Mouse (Mus musculus) liver, embryonic 13.5 days (tissue): ENCODE measurements around the gene 4930556J24Rik. TPM values are rescaled to one million over a fixed set of nuclear protein-coding genes. Genes with fewer than 3 reads are reported as not detected.
"Not testable (repeated sequence)": the region's sequence is repeated elsewhere in the genome, so short reads cannot be mapped to it uniquely, and the experiment has no call there.

ENCODE experiments used
- ATAC-seq: fragments of 200-750 bp; cut with Nextera tagmentation; 2 replicates; pipeline ENCODE4 v1.8.0; 2017; ENCODE audit warnings: low read depth, mild to moderate bottlenecking, moderate number of reproducible peaks, moderate library complexity
- DNase-seq: peaks from one replicate; pipeline ENCODE4 v3.0.0; 2022
- H3K27ac ChIP-seq: fragments of 300-500 bp; sonication (generic); 2 replicates; pipeline ENCODE4 v1.5.1; 2015; ENCODE audit warnings: moderate library complexity, mild to moderate bottlenecking, inconsistent platforms
- H3K27me3 ChIP-seq: fragments of 300-500 bp; sonication (generic); 2 replicates; pipeline ENCODE4 v1.6.1; 2015; ENCODE audit warnings: mild to moderate bottlenecking, inconsistent platforms
- H3K36me3 ChIP-seq: fragments of 300-500 bp; sonication (generic); 2 replicates; pipeline ENCODE4 v1.6.1; 2015; ENCODE audit warnings: mild to moderate bottlenecking, inconsistent platforms
- H3K4me1 ChIP-seq: fragments of 300-500 bp; sonication (generic); replicated peaks from 2 replicates; pipeline ENCODE4 v1.6.1; 2015; ENCODE audit warnings: inconsistent platforms
- H3K4me2 ChIP-seq: fragments of 300-500 bp; sonication (generic); 2 replicates; pipeline ENCODE4 v1.6.1; 2015; ENCODE audit warnings: inconsistent platforms, mild to moderate bottlenecking, moderate library complexity
- H3K4me3 ChIP-seq: fragments of 300-500 bp; sonication (generic); replicated peaks from 2 replicates; pipeline ENCODE4 v1.5.1; 2015; ENCODE audit warnings: mild to moderate bottlenecking, inconsistent platforms
- H3K9ac ChIP-seq: fragments of 300-500 bp; sonication (generic); 2 replicates; pipeline ENCODE4 v1.6.1; 2015; ENCODE audit warnings: mild to moderate bottlenecking, inconsistent platforms
- H3K9me3 ChIP-seq: fragments of 300-500 bp; sonication (generic); replicated peaks from 2 replicates; pipeline ENCODE4 v1.6.1; 2016; ENCODE audit warnings: inconsistent platforms
- WGBS: fragments of 180-500 bp; shearing (Covaris S2); methylation state at CpG from one replicate; pipeline ENCODE4 v1.1.7; 2015; ENCODE audit not compliant: insufficient replicate concordance; 5-methylcytosine and 5-hydroxymethylcytosine counted together
- polyA plus RNA-seq: library from polyadenylated mRNA; unstranded; fragments of >200 nt; fragmentation: Nextera tagmentation; extraction: Ambion mirVana; gene quantifications from 2 replicates; pipeline ENCODE4 v1.2.1, GENCODE M21; 2015

The 4930556J24Rik gene
- 0.13 TPM in 1 of 2 replicates, not detected in the other for polyA plus RNA-seq

GRCm38 (mm10) chr11:3976678-3977077 lies at the start of gene 4930556J24Rik:
Gene 4930556J24Rik, minus strand, starts transcription at chr11:3976778.
- H3K9ac ChIP-seq: no peak within 1 kb of the TSS
- DNase-seq: no peak
- H3K27me3 ChIP-seq: no peaks in the 10 kb centered on the region
- H3K9me3 ChIP-seq: no peaks in the 10 kb centered on the region
- WGBS: 83% methylated on average over 6 of the region's 6 CpGs
- ATAC-seq: no peak
- no peak within 1 kb of the TSS for H3K27ac ChIP-seq
- H3K4me1 ChIP-seq: no peaks in the 10 kb centered on the region; the same call in 1 of the 2 replicates
- H3K4me2 ChIP-seq: no peak within 1 kb of the TSS
- no peak within 1 kb of the TSS for H3K4me3 ChIP-seq
- H3K36me3 ChIP-seq: peaks cover 95% of the 10 kb centered on the region

- H3K27me3 ChIP-seq: no peaks in the 10 kb centered on the region
- no peak overlapping the region for H3K4me2 ChIP-seq
- no peak overlapping the region for H3K4me3 ChIP-seq
- H3K27ac ChIP-seq: no peak overlapping the region
- ATAC-seq: no peak
- no peak overlapping the region for H3K9ac ChIP-seq
- WGBS: 36% methylated on average over 2 of the region's 2 CpGs
- H3K4me1 ChIP-seq: no peaks in the 10 kb centered on the region
- H3K36me3 ChIP-seq: no peaks in the 10 kb centered on the region
- DNase-seq: no peak
- no peaks in the 10 kb centered on the region for H3K9me3 ChIP-seq
Observed at GRCm38 (mm10) chr11:4023321-4023720, 46.7 kb upstream of the 4930556J24Rik start.

GRCm38 (mm10) chr11:4022111-4022510 lies 45.5 kb upstream of the 4930556J24Rik start:
- H3K27ac ChIP-seq, H3K4me2 ChIP-seq: not testable (repeated sequence)

GRCm38 (mm10) chr11:4015796-4016195 lies 39.2 kb upstream of the 4930556J24Rik start:
- WGBS: 74% methylated on average over 14 of the region's 14 CpGs
- H3K27me3 ChIP-seq, H3K9ac ChIP-seq, H3K4me2 ChIP-seq, H3K4me1 ChIP-seq, H3K36me3 ChIP-seq, H3K4me3 ChIP-seq, H3K27ac ChIP-seq, H3K9me3 ChIP-seq, DNase-seq, ATAC-seq: not testable (repeated sequence)

More at GRCm38 (mm10) chr11:4022111-4022510, 45.5 kb upstream of the 4930556J24Rik start:
- not testable (repeated sequence) for DNase-seq, H3K4me1 ChIP-seq, H3K36me3 ChIP-seq, H3K27me3 ChIP-seq, H3K9me3 ChIP-seq, ATAC-seq, H3K9ac ChIP-seq, H3K4me3 ChIP-seq
- 56% methylated on average over 13 of the region's 13 CpGs for WGBS

GRCm38 (mm10) chr11:4012616-4013015 lies 36.0 kb upstream of the 4930556J24Rik start:
- 68% methylated on average over 1 of the region's 1 CpGs for WGBS
- DNase-seq (no peak), ATAC-seq (no peak)
- Histone ChIP-seq H3K4me3 (no peak overlapping the region), H3K36me3 (no peaks in the 10 kb centered on the region), H3K9ac (no peak overlapping the region), H3K4me2 (no peak overlapping the region), H3K27me3 (no peaks in the 10 kb centered on the region), H3K4me1 (no peaks in the 10 kb centered on the region), H3K27ac (no peak overlapping the region), H3K9me3 (no peaks in the 10 kb centered on the region; the same call in 1 of the 2 replicates)

- Histone ChIP-seq H3K4me3 (no peak overlapping the region), H3K4me1 (no peaks in the 10 kb centered on the region), H3K27me3 (no peaks in the 10 kb centered on the region), H3K9me3 (no peaks in the 10 kb centered on the region), H3K9ac (no peak overlapping the region), H3K4me2 (no peak overlapping the region), H3K36me3 (no peaks in the 10 kb centered on the region), H3K27ac (no peak overlapping the region)
- WGBS: 69% methylated on average over 3 of the region's 3 CpGs
- ATAC-seq (no peak), DNase-seq (no peak)
Observed at GRCm38 (mm10) chr11:4006462-4006861, 29.9 kb upstream of the 4930556J24Rik start.

- H3K36me3 ChIP-seq: no peaks in the 10 kb centered on the region
- peaks cover 9% of the 10 kb centered on the region for H3K27me3 ChIP-seq
- no peak overlapping the region for H3K4me2 ChIP-seq
- H3K4me3 ChIP-seq: no peak overlapping the region
- H3K9ac ChIP-seq: no peak overlapping the region
- no peaks in the 10 kb centered on the region for H3K9me3 ChIP-seq
- no peak for ATAC-seq
- 28% methylated on average over 5 of the region's 5 CpGs for WGBS
- no peak overlapping the region for H3K27ac ChIP-seq
- DNase-seq: no peak
- no peaks in the 10 kb centered on the region for H3K4me1 ChIP-seq
Observed at GRCm38 (mm10) chr11:4005220-4005805, 28.7 kb upstream of the 4930556J24Rik start.

- WGBS: 2% methylated on average over 5 of the region's 5 CpGs
- no peak for ATAC-seq
- H3K4me3 ChIP-seq: no peak overlapping the region
- peaks cover 10% of the 10 kb centered on the region; the same call in 1 of the 2 replicates for H3K4me1 ChIP-seq
- H3K27me3 ChIP-seq: peaks cover 45% of the 10 kb centered on the region
- H3K9me3 ChIP-seq: no peaks in the 10 kb centered on the region
- peak; percentile 26 for DNase-seq
- no peak overlapping the region for H3K9ac ChIP-seq
- no peak overlapping the region for H3K4me2 ChIP-seq
- no peaks in the 10 kb centered on the region for H3K36me3 ChIP-seq
- no peak overlapping the region for H3K27ac ChIP-seq
Observed at GRCm38 (mm10) chr11:4001603-4002002, 25.0 kb upstream of the 4930556J24Rik start.

- H3K4me3 ChIP-seq: no peak overlapping the region
- H3K9ac ChIP-seq: no peak overlapping the region
- ATAC-seq: no peak
- H3K4me2 ChIP-seq: no peak overlapping the region
- H3K27me3 ChIP-seq: peaks cover 51% of the 10 kb centered on the region
- H3K9me3 ChIP-seq: no peaks in the 10 kb centered on the region
- WGBS: 69% methylated on average over 5 of the region's 5 CpGs
- H3K4me1 ChIP-seq: peaks cover 10% of the 10 kb centered on the region; the same call in 1 of the 2 replicates
- H3K27ac ChIP-seq: no peak overlapping the region
- DNase-seq: no peak
- H3K36me3 ChIP-seq: no peaks in the 10 kb centered on the region
Observed at GRCm38 (mm10) chr11:3999547-3999946, 23.0 kb upstream of the 4930556J24Rik start.

- WGBS: 5% methylated on average over 66 of the region's 66 CpGs
- DNase-seq (no peak), ATAC-seq (no peak)
- Histone ChIP-seq H3K4me1 (peaks cover 10% of the 10 kb centered on the region; the same call in 1 of the 2 replicates), H3K27me3 (peaks cover 51% of the 10 kb centered on the region), H3K4me2 (peak overlapping the region; percentile 51), H3K4me3 (peak overlapping the region; percentile 35), H3K27ac (no peak overlapping the region), H3K9ac (no peak overlapping the region; the same call in 1 of the 2 replicates), H3K9me3 (no peaks in the 10 kb centered on the region), H3K36me3 (no peaks in the 10 kb centered on the region)
Observed at GRCm38 (mm10) chr11:3997978-3998720, 21.6 kb upstream of the 4930556J24Rik start.

GRCm38 (mm10) chr11:3996840-3997239 lies 20.3 kb upstream of the 4930556J24Rik start:
- 70% methylated on average over 3 of the region's 3 CpGs for WGBS

More at GRCm38 (mm10) chr11:3996840-3997239, 20.3 kb upstream of the 4930556J24Rik start:
- Histone ChIP-seq H3K36me3 (no peaks in the 10 kb centered on the region), H3K9me3 (no peaks in the 10 kb centered on the region), H3K27ac (no peak overlapping the region), H3K4me3 (no peak overlapping the region), H3K4me2 (no peak overlapping the region), H3K4me1 (peaks cover 10% of the 10 kb centered on the region; the same call in 1 of the 2 replicates), H3K27me3 (peaks cover 54% of the 10 kb centered on the region), H3K9ac (no peak overlapping the region)
- DNase-seq (no peak), ATAC-seq (no peak)
